Mouse (Mus musculus) embryonic facial prominence, embryonic 14.5 days (tissue): ENCODE data around the gene Chka. TPM values are rescaled to one million over a fixed set of nuclear protein-coding genes. Genes with fewer than 3 reads are reported as not detected.

ENCODE experiments used
- ATAC-seq: fragments of 200-750 bp; cut with Nextera tagmentation; 2 replicates; pipeline ENCODE4 v1.8.0; 2017; ENCODE audit warnings: low read depth, moderate number of reproducible peaks, moderate TSS enrichment
- DNase-seq: peaks from one replicate; pipeline ENCODE4 v3.0.0-alpha.2; 2015; ENCODE audit warnings: low spot score
- H3K27ac ChIP-seq: fragments of 300-500 bp; sonication (generic); replicated peaks from 2 replicates; pipeline ENCODE4 v1.5.1; 2014; ENCODE audit warnings: low read depth, mild to moderate bottlenecking, low read length, moderate library complexity
- H3K27me3 ChIP-seq: fragments of 300-500 bp; sonication (generic); replicated peaks from 2 replicates; pipeline ENCODE4 v1.6.1; 2014; ENCODE audit warnings: low read length; ENCODE audit not compliant: control insufficient read depth, insufficient read depth
- H3K36me3 ChIP-seq: fragments of 300-500 bp; sonication (generic); 2 replicates; pipeline ENCODE4 v1.6.1; 2014; ENCODE audit warnings: low read length, mixed read lengths; ENCODE audit not compliant: control insufficient read depth, insufficient read depth
- H3K4me1 ChIP-seq: fragments of 300-500 bp; sonication (generic); 2 replicates; pipeline ENCODE4 v1.6.1; 2014; ENCODE audit warnings: antibody characterized with exemption, low read length; ENCODE audit not compliant: control insufficient read depth, insufficient read depth
- H3K4me2 ChIP-seq: fragments of 300-500 bp; sonication (generic); 2 replicates; pipeline ENCODE4 v1.6.1; 2014; ENCODE audit warnings: low read depth, mild to moderate bottlenecking, low read length, moderate library complexity, mixed read lengths
- H3K4me3 ChIP-seq: fragments of 300-500 bp; sonication (generic); 2 replicates; pipeline ENCODE4 v1.5.1; 2014; ENCODE audit warnings: low read depth, mild to moderate bottlenecking, low read length
- H3K9ac ChIP-seq: fragments of 300-500 bp; sonication (generic); 2 replicates; pipeline ENCODE4 v1.6.1; 2014; ENCODE audit warnings: low read depth, mild to moderate bottlenecking, low read length, moderate library complexity, mixed read lengths
- H3K9me3 ChIP-seq: fragments of 300-500 bp; sonication (generic); 2 replicates; pipeline ENCODE4 v1.6.1; 2016; ENCODE audit warnings: low read length; ENCODE audit not compliant: control insufficient read depth
- WGBS: fragments of 180-500 bp; shearing (Covaris S2); extraction: QIAGEN DNeasy Blood & Tissue Kit; methylation state at CpG from one replicate; pipeline ENCODE4 v1.1.7; 2014; 5-methylcytosine and 5-hydroxymethylcytosine counted together
- polyA plus RNA-seq: library from polyadenylated mRNA; unstranded; fragments of >200 nt; fragmentation: Nextera tagmentation; extraction: Ambion mirVana; gene quantifications from 2 replicates; pipeline ENCODE4 v1.2.1, GENCODE M21; 2014

The Chka gene
- polyA plus RNA-seq, 1 experiment from 2014 or later: 31.3 TPM

DNA sequence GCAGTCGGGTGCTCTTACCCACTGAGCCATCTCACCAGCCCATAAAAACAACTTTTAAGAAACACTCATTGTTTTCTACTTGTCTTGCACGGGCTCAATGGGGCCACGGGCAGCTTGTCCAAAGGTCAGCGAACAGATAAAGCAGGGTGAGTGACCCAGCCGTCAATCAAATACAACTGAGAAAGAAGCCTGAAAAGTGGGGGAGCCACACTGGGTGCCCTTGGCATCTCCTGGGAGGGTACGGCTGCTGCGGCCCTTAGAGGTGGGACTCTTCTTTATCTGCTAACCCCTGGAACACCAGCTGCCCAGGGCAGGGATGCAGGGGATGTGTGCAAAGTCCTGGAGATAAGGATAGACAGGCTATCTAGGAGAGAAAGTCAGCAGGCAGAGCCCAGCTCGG is 19.9 kb upstream of the Chka start:
- Histone ChIP-seq H3K9ac (no peak overlapping the region), H3K27me3 (no peaks in the 10 kb centered on the region), H3K9me3 (no peaks in the 10 kb centered on the region), H3K27ac (no peak overlapping the region), H3K4me1 (no peaks in the 10 kb centered on the region), H3K36me3 (no peaks in the 10 kb centered on the region), H3K4me3 (no peak overlapping the region), H3K4me2 (no peak overlapping the region)
- no peak for DNase-seq
- WGBS: 80% methylated on average over 8 of the region's 8 CpGs
- ATAC-seq: no peak

DNA sequence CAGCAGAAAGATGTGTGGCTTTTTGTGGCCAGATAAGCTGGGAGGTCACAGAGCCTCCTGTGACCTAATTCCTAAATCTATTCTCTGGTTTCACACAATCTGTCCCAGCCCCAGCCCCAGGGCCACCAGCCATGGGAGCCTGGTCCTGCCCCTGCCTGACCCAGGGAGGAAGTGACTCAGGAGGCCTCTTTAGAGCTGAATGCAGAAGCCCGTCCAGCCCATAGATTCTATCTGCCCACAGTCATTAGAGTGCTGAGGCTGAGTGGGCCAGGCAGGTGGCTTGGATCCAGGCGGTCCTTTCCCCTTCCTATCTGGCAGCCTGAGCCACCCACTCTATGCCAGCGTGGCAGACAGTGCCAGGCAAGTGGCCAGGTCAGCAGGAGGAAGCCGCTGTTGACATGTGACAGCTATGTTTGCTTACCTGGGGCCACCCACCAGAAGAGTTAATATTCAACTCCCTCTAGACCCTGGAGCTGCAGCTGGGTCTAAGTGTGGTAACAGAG is 18.7 kb upstream of the Chka start:
- Histone ChIP-seq H3K4me3 (no peak overlapping the region), H3K27me3 (no peaks in the 10 kb centered on the region), H3K9ac (no peak overlapping the region), H3K36me3 (no peaks in the 10 kb centered on the region), H3K27ac (no peak overlapping the region), H3K4me2 (no peak overlapping the region), H3K4me1 (no peaks in the 10 kb centered on the region), H3K9me3 (no peaks in the 10 kb centered on the region)
- no peak for ATAC-seq
- DNase-seq: no peak
- 53% methylated on average over 4 of the region's 4 CpGs for WGBS

DNA sequence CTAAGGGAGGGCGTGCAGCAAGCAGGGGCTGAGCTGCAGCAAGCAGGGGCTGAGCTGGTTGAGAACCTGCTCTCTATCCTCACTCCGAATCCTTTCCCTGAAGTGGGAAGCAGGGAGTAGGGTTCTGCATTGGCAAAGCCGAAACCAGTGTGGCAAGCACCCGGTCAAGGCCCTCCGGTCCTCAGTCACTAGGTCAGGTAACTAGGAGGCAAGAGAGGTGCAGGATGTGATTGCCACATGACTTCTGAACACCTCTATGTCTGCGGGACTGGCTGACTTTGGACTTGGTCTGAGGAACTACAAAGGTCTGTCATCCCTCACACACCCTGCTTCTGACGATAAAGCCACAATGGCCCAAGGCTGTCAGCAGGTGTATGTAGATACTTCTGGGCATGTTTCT is 17.3 kb upstream of the Chka start:
- H3K36me3 ChIP-seq: no peaks in the 10 kb centered on the region
- no peak overlapping the region for H3K27ac ChIP-seq
- H3K27me3 ChIP-seq: no peaks in the 10 kb centered on the region
- WGBS: 89% methylated on average over 7 of the region's 7 CpGs
- no peak overlapping the region for H3K4me3 ChIP-seq
- H3K9ac ChIP-seq: no peak overlapping the region
- ATAC-seq (no peak), DNase-seq (no peak)
- no peaks in the 10 kb centered on the region for H3K9me3 ChIP-seq
- no peaks in the 10 kb centered on the region for H3K4me1 ChIP-seq
- no peak overlapping the region for H3K4me2 ChIP-seq

DNA sequence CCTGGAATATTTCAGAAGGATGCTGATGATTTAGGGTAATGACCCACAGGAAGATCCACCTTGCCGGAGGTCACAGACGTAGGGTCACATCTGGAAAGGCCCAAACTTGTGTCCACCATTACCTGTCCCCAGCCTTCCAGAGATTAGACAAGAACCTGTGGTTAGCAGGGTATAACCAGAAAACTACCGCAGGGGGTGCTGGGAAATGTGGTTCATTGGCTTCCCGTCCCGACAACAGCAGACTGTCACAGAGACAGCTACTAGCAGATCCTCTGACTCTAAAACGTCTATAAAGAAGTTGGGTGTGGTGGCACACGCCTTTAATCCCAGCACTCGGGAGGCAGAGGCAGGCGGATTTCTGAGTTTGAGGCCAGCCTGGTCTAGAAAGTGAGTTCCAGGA is 14.8 kb upstream of the Chka start:
- Histone ChIP-seq H3K27ac (no peak overlapping the region), H3K9ac (no peak overlapping the region), H3K9me3 (no peaks in the 10 kb centered on the region), H3K4me3 (no peak overlapping the region), H3K4me2 (no peak overlapping the region), H3K27me3 (no peaks in the 10 kb centered on the region), H3K4me1 (no peaks in the 10 kb centered on the region), H3K36me3 (no peaks in the 10 kb centered on the region)
- ATAC-seq: no peak
- 87% methylated on average over 9 of the region's 9 CpGs for WGBS
- no peak for DNase-seq

DNA sequence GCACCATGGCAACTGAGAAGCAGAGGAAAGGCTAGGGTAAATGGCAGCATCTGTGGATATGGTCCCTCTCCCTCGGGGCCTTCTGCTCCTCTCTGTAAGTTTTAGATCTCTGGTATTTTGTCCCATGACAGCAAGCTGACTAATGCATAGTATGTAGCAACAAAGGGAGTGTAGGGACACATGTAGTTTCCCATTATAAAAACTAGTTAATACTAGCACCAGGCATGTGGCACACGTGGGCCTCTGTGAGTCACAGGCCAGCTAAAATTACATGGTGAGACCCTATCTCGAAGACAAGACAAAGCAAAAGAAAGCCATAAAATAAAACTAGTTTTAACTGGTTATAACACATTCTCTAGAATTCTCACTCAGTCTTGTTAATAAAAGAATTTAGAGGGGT is 12.6 kb upstream of the Chka start:
- no peaks in the 10 kb centered on the region for H3K36me3 ChIP-seq
- DNase-seq (no peak), ATAC-seq (no peak)
- 70% methylated on average over 3 of the region's 3 CpGs for WGBS
- no peaks in the 10 kb centered on the region for H3K27me3 ChIP-seq
- H3K4me2 ChIP-seq: no peak overlapping the region
- H3K4me3 ChIP-seq: no peak overlapping the region
- no peaks in the 10 kb centered on the region for H3K4me1 ChIP-seq
- no peaks in the 10 kb centered on the region for H3K9me3 ChIP-seq
- no peak overlapping the region for H3K27ac ChIP-seq
- no peak overlapping the region for H3K9ac ChIP-seq

DNA sequence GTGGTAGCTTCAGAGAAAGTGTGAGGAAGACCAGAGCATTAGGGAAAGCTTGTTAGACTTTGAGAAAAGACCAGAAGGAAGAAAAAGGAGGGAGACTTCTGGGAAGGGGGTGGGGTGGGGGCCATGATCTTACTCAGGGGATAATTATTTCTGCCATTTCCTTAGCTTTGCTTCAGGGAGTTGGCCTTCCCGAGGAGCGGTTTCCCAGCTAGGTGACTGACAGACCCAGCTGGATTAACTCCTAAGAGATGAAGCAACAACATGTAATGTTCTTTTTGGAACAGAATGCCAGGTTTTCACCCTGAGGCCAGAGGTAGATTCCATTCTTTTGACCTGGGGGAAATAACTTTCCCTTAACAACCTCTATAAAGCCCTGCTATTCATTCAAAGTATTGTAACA is 11.9 kb upstream of the Chka start:
- DNase-seq: no peak
- no peak overlapping the region for H3K4me3 ChIP-seq
- H3K36me3 ChIP-seq: no peaks in the 10 kb centered on the region
- no peak for ATAC-seq
- WGBS: 18% methylated on average over 2 of the region's 2 CpGs
- no peak overlapping the region for H3K9ac ChIP-seq
- H3K4me1 ChIP-seq: no peaks in the 10 kb centered on the region
- no peak overlapping the region for H3K27ac ChIP-seq
- H3K4me2 ChIP-seq: no peak overlapping the region
- H3K9me3 ChIP-seq: no peaks in the 10 kb centered on the region
- no peaks in the 10 kb centered on the region for H3K27me3 ChIP-seq

DNA sequence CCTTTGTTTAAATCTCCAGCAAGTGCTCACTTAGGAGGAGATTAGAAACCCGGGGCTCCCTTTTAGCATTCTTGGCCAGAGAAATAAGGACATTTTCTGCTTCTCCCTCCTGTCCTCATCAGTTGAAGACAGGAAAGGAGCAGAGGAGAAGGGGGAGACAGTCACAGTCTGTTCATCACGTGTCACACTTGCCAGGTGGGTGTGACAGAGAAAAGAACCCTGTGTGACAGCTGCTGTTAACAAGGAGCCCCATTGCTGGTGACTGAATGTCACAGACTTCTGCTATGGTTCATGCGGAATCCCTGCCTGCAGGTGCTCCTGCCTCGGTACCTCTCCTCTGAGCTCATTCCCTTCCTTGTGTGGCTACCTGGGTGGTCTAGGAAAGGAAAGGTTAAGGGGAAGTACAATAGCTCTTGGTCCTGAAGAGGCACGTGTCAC is 11.3 kb upstream of the Chka start:
- peak; percentile 18; the same call in 1 of the 2 replicates for ATAC-seq
- H3K27ac ChIP-seq: no peak overlapping the region
- no peak overlapping the region for H3K4me3 ChIP-seq
- no peaks in the 10 kb centered on the region for H3K4me1 ChIP-seq
- no peaks in the 10 kb centered on the region for H3K36me3 ChIP-seq
- no peak overlapping the region for H3K9ac ChIP-seq
- WGBS: 34% methylated on average over 5 of the region's 5 CpGs
- no peaks in the 10 kb centered on the region for H3K27me3 ChIP-seq
- DNase-seq: peak; percentile 38
- no peaks in the 10 kb centered on the region for H3K9me3 ChIP-seq
- H3K4me2 ChIP-seq: no peak overlapping the region

DNA sequence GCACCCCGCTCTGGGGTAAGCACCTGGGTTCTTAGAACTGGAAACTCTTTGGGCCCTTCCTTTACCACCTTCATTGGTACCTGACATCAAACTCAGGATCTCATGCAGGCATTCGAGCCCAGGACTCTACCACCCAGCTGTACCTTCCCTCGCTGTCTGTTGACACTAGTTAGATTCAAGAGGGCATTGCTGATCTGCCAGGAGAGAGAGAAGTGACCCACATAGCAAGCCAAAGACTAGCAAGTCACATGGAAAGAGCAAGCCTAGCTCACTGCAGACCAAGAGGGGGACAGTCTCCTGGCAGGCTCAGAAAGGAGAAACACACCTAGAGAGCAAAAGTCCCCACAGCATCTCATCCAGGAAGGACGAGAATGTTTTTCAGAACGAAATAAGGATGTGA is 10.9 kb upstream of the Chka start:
- Histone ChIP-seq H3K27me3 (no peaks in the 10 kb centered on the region), H3K9ac (no peak overlapping the region), H3K27ac (no peak overlapping the region), H3K9me3 (no peaks in the 10 kb centered on the region), H3K4me1 (no peaks in the 10 kb centered on the region), H3K36me3 (no peaks in the 10 kb centered on the region), H3K4me2 (no peak overlapping the region), H3K4me3 (no peak overlapping the region)
- no peak for DNase-seq
- WGBS: 77% methylated on average over 5 of the region's 5 CpGs
- ATAC-seq: no peak

DNA sequence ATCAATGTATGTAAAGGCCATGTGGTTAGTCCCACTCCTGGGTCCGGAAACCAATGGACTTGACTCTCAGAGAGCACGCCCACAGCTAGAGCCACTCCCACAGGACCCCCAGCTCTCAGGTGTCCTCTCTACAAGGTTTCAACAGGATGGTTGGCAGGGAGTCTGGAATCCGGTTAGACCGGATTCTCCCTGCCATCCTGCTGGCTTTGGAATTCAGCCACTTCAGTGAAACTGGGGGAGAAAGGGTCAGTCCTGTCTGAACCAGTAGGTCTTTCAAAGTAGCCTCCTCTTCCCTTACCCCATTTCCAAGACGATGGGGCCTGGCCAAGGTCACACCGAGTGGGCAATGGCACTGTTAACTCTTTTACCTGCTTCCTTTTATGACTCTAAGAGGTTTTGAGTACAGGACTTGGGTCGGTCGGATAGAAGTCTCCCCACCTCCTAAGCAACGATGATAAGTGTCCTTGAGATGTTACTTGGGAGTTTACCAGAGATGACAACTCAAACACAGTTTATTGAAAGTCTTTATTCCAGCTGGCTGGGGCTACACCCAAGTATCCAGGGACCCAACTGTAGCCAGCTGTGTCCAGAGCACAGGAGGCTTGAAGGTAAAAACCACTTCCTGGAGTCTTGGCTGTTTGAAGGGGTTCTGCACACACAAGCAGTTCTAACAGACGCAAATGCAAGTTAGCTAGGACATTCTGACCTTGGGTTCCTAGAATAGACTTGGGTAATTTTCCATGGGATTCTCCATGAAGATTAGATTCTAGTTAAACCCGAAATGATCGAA is 9.0 kb upstream of the Chka start:
- Histone ChIP-seq H3K36me3 (no peaks in the 10 kb centered on the region), H3K4me2 (no peak overlapping the region), H3K9ac (no peak overlapping the region), H3K27ac (no peak overlapping the region), H3K4me1 (no peaks in the 10 kb centered on the region), H3K4me3 (no peak overlapping the region), H3K27me3 (no peaks in the 10 kb centered on the region), H3K9me3 (no peaks in the 10 kb centered on the region)
- DNase-seq (peak; percentile 87), ATAC-seq (peak; percentile 89)
- WGBS: 43% methylated on average over 12 of the region's 12 CpGs
